Mouse (Mus musculus) adrenal gland (tissue): ENCODE data around the gene Ptger3.

Experiments
- intact Hi-C: fragments of 180-260 bp; cut with DNase I; formaldehyde crosslinking; loops from one replicate; pipeline ENCODE4 v1.15.1; 2025

The Ptger3 gene

DNA sequence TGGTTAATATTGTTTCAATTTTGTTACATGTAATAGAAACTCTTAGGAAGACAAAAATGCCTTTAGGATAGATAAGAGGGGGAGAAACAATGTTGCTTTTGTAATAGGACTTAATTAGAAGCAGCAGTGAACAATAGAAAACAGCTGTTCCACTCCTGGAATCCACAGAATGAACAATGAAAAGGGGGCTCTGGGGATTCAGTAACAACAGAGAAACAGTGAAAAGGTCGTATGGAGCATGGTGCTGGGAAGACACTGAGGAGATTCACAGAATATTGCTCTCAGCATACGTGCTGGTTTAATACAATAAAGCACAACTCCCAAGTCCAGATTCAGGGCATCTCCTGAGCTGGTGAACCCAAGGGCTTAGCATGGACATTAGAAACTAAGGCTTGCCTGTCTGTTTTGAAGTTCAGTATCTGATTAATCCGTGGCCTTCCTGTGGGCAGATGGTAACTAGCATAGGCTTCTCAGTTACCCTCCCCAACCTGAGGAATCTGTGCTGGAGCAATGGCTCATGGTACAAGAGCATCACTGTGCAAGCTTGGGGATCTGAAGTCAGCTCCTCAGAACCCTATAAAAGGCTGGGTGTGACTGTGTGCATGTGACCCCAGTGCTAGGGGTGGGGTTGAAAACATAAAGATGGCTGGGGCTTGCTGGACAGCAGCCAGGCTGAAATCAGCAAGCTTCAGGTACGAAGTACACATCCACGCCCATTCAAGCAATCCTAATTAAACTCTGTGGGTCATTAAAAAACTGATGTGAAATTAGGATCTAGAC, 16.1 kb downstream of the Ptger3 start:
- intact Hi-C loops = no loop called here

GRCm38 (mm10) chr3:157597837-157598379, 31.2 kb downstream of the Ptger3 start:
- intact Hi-C loops = no loop called here

GRCm38 (mm10) chr3:157604684-157605410, 38.2 kb downstream of the Ptger3 start:
- intact Hi-C loops = no loop called here

DNA sequence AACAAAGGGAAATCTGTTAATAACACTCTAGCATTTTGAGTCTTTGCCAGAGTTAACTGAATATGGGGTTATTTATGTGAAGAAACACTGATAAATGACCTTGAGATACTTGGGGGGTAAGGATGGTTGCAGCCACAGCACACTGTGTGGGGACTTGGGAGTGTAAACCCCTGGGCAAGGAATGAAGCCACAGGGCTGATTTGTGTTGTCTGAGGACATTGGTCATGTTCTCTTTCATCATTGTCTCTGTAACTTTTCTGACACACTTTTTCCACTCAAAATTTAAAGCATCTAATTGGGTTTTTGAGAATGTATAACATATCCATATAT, 38.7 kb downstream of the Ptger3 start:
- intact Hi-C loops = no loop called here

DNA sequence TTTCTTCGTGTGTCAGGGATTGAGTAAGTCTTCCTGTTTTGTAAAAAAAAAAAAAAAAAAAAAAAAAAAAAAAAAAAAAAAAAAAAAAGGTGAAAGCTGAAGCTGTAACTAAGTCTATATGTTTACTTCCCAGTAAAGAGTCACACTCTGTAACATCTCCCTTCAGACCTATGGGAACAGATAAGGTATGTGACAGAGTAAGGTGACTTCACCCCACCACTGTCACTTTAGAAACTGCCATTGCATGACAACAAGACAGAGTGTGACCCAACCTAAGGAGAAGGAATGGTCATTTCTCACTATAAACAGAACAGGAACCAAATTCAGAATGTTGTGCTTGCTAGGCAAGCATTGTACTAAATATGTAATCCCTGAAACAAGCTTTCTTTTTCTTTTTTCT, 46.9 kb downstream of the Ptger3 start:
- intact Hi-C loops = no loop called here

- intact Hi-C loops = no loop called here
Observed at GRCm38 (mm10) chr3:157616949-157617348, 50.3 kb downstream of the Ptger3 start.

- intact Hi-C loops = no loop called here
Observed at GRCm38 (mm10) chr3:157627407-157627806, 60.7 kb downstream of the Ptger3 start.

DNA sequence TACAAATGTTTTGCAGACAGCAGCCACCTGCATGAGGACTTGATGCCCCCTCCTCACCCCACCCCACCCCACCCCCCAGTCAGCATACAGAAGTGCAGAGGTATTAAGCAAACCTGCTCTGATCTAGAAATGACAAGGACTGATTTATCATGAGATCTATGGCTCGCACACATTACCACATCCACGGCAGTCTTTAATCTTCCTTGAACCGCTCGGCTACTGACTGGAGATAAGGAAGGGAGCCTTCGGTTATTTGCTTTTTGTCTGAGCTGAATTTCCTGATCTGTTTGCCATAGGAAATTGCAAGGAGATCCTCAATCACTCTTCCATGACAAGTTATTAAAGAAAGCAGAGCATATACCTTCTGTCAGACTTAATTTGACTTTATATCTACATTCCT, 64.0 kb downstream of the Ptger3 start:
- intact Hi-C loops = no loop called here

DNA sequence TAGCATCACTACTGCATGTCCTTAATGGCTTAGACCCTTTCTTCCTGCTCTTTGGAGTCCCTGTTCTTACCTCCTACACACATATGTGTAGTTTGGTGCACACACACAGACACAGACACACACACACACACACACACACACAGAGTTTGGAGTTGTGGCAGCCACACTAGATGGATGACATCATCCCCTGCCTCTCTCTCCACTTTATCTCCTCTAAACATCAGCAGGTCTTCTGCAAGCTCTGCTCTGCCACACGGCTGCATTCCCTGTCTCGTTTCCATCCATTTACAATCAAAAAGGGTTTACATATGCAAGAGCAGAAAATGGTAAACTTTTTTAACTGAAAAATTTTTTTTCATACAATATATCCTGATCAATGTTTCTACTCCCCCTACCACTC, 64.7 kb downstream of the Ptger3 start:
- intact Hi-C loops = no loop called here

DNA sequence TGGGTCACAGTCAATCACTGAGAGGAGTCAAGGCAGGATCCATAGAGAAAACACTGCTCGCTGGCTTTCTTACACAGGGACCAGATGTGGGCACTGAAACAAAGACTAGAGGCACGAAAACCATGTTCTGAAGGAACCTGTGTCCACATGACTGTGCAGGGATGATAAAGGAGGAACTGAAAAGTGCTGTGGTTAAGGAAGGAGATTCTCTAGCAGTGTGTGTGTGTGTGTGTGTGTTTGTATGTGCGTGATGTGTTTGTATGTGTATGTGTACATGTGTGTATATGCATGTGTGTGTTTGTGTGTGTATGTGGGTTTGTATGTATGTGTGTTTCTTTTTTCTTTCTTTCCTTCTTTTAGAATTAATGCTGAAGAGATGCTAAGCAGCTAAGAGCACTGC, 67.7 kb downstream of the Ptger3 start:
- intact Hi-C loops = no loop called here

GRCm38 (mm10) chr3:157635713-157636112, 69.0 kb downstream of the Ptger3 start:
- intact Hi-C loops = no loop called here

GRCm38 (mm10) chr3:157636887-157637286, 70.2 kb downstream of the Ptger3 start:
- intact Hi-C loops = no loop called here

GRCm38 (mm10) chr3:157637341-157637740, 70.6 kb downstream of the Ptger3 start:
- intact Hi-C loops = no loop called here

GRCm38 (mm10) chr3:157641634-157642033, 74.9 kb downstream of the Ptger3 start:
- intact Hi-C loops = no loop called here

DNA sequence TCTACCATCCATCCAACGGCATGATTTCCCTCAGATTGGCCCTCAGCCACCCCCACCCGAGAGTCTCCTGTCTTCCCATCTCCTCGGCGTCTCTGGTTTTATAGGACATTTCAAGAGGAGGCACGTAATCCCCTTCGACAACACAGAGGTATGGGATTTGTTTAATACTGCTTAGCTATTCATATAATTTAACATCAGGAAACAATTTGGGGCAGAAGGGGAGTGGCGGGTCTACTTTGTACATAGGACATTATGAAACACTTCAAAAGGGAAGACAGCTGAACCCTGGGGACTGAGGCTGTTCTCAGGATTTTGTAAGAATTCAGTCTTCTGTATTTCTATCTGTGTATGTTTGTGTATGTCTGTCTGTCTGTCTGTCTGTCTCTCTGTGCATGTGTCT, 94.9 kb downstream of the Ptger3 start:
- intact Hi-C loops = no loop called here

DNA sequence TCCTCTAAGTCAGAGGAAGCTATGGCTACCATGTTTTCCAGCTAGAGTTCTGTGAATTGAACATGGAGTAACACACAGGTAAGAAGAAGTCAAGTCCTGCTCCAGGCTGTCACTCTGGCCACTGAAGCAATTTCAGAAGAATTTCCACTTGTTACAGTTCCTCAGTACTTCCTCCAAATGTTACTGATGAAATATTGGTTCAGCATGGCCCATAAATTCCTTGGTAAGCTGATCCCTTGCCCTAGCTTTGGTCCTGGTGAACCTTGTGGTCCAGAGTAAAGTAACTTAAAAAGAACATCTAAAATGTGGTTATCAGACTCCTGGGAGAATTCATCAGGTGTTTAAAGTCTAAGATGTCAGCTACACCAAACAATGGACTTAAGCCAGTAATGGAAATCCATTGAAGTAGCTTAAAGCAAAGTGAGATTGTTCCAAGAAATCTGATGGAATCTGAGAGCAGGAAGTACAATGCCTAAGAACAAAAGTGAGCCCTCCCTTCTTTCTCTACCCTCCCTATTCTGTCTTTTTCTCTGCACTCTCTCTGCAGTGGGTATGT, 97.9 kb downstream of the Ptger3 start:
- intact Hi-C loops = no loop called here

- intact Hi-C loops = no loop called here
Observed at GRCm38 (mm10) chr3:157665471-157665870, 98.8 kb downstream of the Ptger3 start.

DNA sequence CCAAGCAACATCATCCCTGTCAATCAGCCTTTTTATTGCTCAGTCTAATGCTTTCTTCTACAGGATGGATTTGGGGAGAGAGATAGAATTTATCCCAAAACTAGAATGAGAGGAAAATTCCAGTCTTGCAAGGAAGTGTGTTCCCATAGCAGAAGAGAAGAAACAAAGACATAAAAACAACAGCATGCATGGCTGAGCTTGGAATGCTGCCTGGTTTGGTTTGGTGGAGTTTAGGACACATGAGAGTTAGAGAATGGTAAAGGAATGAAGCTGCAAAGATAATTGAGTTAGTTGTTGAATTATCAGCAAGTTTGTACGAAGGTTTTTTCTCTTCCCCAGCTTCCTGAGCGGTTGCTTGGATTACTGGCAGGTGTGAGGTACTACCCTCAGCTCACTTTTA, 99.5 kb downstream of the Ptger3 start:
- intact Hi-C loops = no loop called here

- intact Hi-C loops = no loop called here
Observed at GRCm38 (mm10) chr3:157686105-157686504, 119.4 kb downstream of the Ptger3 start.

GRCm38 (mm10) chr3:157688419-157689162, 121.9 kb downstream of the Ptger3 start:
- intact Hi-C loops = no loop called here
